In genomic region chr4:63561861-63562675, GRCm38 (mm10) we compare ENCODE assay signal across 11 mouse cellular contexts. TPM values are rescaled to one million over a fixed set of nuclear protein-coding genes. Genes with fewer than 3 reads are reported as not detected.
A peak's percentile ranks its signal among the peaks of the same experiment; 100 is the strongest.
DNase-seq lines count a peak whose midpoint lies in the region; ATAC-seq and TF ChIP-seq lines count a peak whose summit lies in the region.
"Had no signal": no experiment of that assay in that cellular context is flagged by ENCODE, and none has a peak within 500 bp of the region (broad histone marks: within the 10 kb centered on the region; RNA-seq: fewer than 3 reads in every experiment).

No protein-coding gene starts in this region.

- H3K9me3 ChIP-seq in forebrain, embryonic 13.5 days (replicated peaks), result no peaks in the 10 kb centered on the region
- H3K9me3 ChIP-seq: limb, embryonic 15.5 days had no signal

- H3K27ac ChIP-seq in gastrocnemius, adult 2 months, result peak overlapping the region; percentile 12; the same call in 1 of the 2 replicates
- no peak overlapping the region for H3K27ac ChIP-seq in forebrain, embryonic 13.5 days
- H3K27ac ChIP-seq: limb, embryonic 15.5 days had no signal

- 87% methylated on average over 7 of the region's 7 CpGs for WGBS in forebrain, embryonic 13.5 days

- H3K36me3 ChIP-seq in forebrain, embryonic 13.5 days (ENCODE audit: poor library complexity, severe bottlenecking), result no peaks in the 10 kb centered on the region
- H3K36me3 ChIP-seq: limb, embryonic 15.5 days had no signal

- peaks cover 33% of the 10 kb centered on the region for H3K4me1 ChIP-seq in forebrain, embryonic 13.5 days

- peaks cover 7% of the 10 kb centered on the region; the same call in 1 of the 2 replicates for H3K27me3 ChIP-seq in forebrain, embryonic 13.5 days
- H3K27me3 ChIP-seq: limb, embryonic 15.5 days had no signal

- H3K4me3 ChIP-seq in gastrocnemius, adult 2 months, result no peak overlapping the region
- no peak overlapping the region for H3K4me3 ChIP-seq in forebrain, embryonic 13.5 days
- H3K4me3 ChIP-seq: limb, embryonic 15.5 days had no signal

- intact Hi-C loops in gastrocnemius, adult 2 months (cut with DNase I), result no loop called here
- intact Hi-C loops in left cerebral cortex, postnatal 10 days (cut with DNase I), result no loop called here

- ATAC-seq in neutrophil, adult 5-6 weeks (ENCODE audit: extremely low read depth, insufficient number of reproducible peaks, low FRiP score, poor library complexity, severe bottlenecking), result peak; percentile 53
- ATAC-seq in forebrain, embryonic 13.5 days, result no peak

- no peak for DNase-seq in gastrocnemius, adult 2 months
- no peak for DNase-seq in gastrocnemius, postnatal 25 days
- DNase-seq in CD4-positive helper T cell, adult 2 months (ENCODE audit: low read depth, low spot score), result peak; percentile 62
- DNase-seq in kidney, adult 9 months, result peak; percentile 87
- no peak for DNase-seq in cerebellum, adult 9-10 months
- no peak for DNase-seq in left cerebral cortex, postnatal 10 days (ENCODE audit: extremely low spot score in 1 of 2, low spot score in 2 of 2)
- DNase-seq: adrenal gland, postnatal 25 days had no signal

- H3K9ac ChIP-seq in forebrain, embryonic 13.5 days, result no peak overlapping the region
- H3K9ac ChIP-seq: limb, embryonic 15.5 days had no signal

- no peak overlapping the region for H3K4me2 ChIP-seq in forebrain, embryonic 13.5 days
- H3K4me2 ChIP-seq: limb, embryonic 15.5 days had no signal

- TF ChIP-seq CTCF in gastrocnemius, adult 2 months (IDR thresholded peaks at IDR 0.05), result no peak

RNA-seq across cellular contexts. Expression of gene Tmem268, which starts 3.5 kb away (rescaled TPM):
- total RNA-seq in gastrocnemius, adult 2 months (2021), result 10 to 100 TPM; 13.3 to 14.7 TPM
- total RNA-seq in gastrocnemius, postnatal 25 days (2021), result 10 to 100 TPM; 10.4 to 12.1 TPM
- 23.6 and 25.5 TPM in 2 replicates for total RNA-seq in neutrophil, adult 5-6 weeks (2017)
- total RNA-seq in left cerebral cortex, postnatal 10 days (2021), result 1 to 10 TPM; 7.8 to 8.4 TPM
- 4.4 and 4.7 TPM in 2 replicates for polyA plus RNA-seq in forebrain, embryonic 13.5 days (2015; fragmentation: Nextera tagmentation; extraction: Ambion mirVana)

RNA-seq across cellular contexts. Expression of gene Atp6v1g1, which starts 17.5 kb away (rescaled TPM):
- total RNA-seq in gastrocnemius, adult 2 months (2021), result 100 to 1,000 TPM; 212 to 239 TPM
- total RNA-seq in gastrocnemius, postnatal 25 days (2021), result 100 to 1,000 TPM; 203 to 223 TPM
- total RNA-seq in neutrophil, adult 5-6 weeks (2017), result 150 and 174 TPM in 2 replicates
- total RNA-seq in left cerebral cortex, postnatal 10 days (2021), result 100 to 1,000 TPM; 132 to 141 TPM
- 444 and 467 TPM in 2 replicates for polyA plus RNA-seq in forebrain, embryonic 13.5 days (2015; fragmentation: Nextera tagmentation; extraction: Ambion mirVana)

RNA-seq across cellular contexts. Expression of gene Gm11213, which starts 43.0 kb away (rescaled TPM):
- not detected for total RNA-seq in gastrocnemius, adult 2 months (2021)
- not detected for total RNA-seq in gastrocnemius, postnatal 25 days (2021)
- total RNA-seq in neutrophil, adult 5-6 weeks (2017), result not detected in 2 replicates
- total RNA-seq in left cerebral cortex, postnatal 10 days (2021), result not detected
- not detected in 2 replicates for polyA plus RNA-seq in forebrain, embryonic 13.5 days (2015; fragmentation: Nextera tagmentation; extraction: Ambion mirVana)
- total RNA-seq: adrenal gland, postnatal 25 days had no signal
- polyA plus RNA-seq: heart, embryonic 14.5 days; limb, embryonic 15.5 days had no signal

Comparison
In these comparisons a context has a peak if more than half of its experiments do, and no peak if none do; other contexts are left out.
1. DNase-seq: peak in CD4-positive helper T cell, adult 2 months (single experiment) and kidney, adult 9 months (single experiment); none in gastrocnemius, adult 2 months (single experiment), gastrocnemius, postnatal 25 days (single experiment), cerebellum, adult 9-10 months (single experiment) and left cerebral cortex, postnatal 10 days (0 of 2).